Mouse (Mus musculus): ENCODE results near the gene Bri3. TPM values are rescaled to one million over a fixed set of nuclear protein-coding genes. Genes with fewer than 3 reads are reported as not detected.
"Not testable (repeated sequence)": the region's sequence is repeated elsewhere in the genome, so short reads cannot be mapped to it uniquely, and the experiment has no call there.

The Bri3 gene
- polyA plus RNA-seq, 1 experiment from 2014 or later, result 80.7 TPM

DNA sequence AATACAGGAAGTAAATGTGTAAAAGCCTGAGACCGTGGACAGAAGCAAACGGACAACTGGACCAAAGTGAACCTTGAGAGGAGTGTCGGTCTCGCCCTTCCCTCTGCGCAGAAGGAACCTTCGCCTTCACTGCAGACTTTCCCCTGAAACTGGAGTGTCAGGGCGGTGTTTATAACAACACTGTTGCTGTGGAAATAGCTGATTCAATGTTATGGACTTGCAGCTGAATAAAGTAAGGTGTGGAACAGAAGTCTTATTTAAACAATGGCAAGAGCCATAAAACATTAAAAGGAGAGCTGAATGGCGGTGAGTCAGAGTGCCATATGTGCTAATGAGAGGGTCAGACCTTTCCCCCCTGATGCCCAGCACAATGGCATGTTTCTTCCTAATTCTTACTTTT, 73.2 kb downstream of the Bri3 start:
- H3K9ac ChIP-seq (ENCODE audit: low read depth, low read length), result no peak overlapping the region
- ATAC-seq, result no peak
- no peak overlapping the region for H3K4me2 ChIP-seq (ENCODE audit: low read length)
- H3K4me1 ChIP-seq (ENCODE audit: control insufficient read depth, insufficient read depth, low read depth, low read length), result no peaks in the 10 kb centered on the region; the same call in 1 of the 2 replicates
- H3K9me3 ChIP-seq (ENCODE audit: control insufficient read depth, low read length), result no peaks in the 10 kb centered on the region
- no peaks in the 10 kb centered on the region for H3K27me3 ChIP-seq (replicated peaks; ENCODE audit: control insufficient read depth, insufficient read depth, low read length)
- no peak overlapping the region for H3K4me3 ChIP-seq (ENCODE audit: low read length)
- no peak overlapping the region for H3K27ac ChIP-seq (ENCODE audit: low read depth, low read length)
- 89% methylated on average over 8 of the region's 8 CpGs for WGBS
- H3K36me3 ChIP-seq (ENCODE audit: control insufficient read depth, insufficient read depth, low read length), result no peaks in the 10 kb centered on the region

DNA sequence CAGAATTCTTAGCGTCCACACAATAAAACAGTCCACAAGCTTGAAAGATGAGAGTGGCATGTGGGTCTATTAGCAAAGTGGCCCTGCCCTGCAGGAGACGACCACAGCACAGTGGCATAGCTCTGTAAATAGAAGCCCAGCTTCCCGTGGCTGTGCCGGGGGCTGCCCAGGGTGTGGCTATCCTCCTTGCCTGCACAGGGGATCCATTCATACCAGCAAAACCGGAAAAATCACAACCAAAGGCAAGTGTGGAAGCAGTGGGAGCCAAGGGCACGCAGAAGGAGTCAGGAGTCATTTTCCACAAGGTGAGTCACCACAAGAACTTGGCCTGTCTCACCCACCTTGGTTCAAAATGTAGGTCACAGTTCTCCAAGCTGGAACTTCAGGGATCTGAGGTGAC, 74.0 kb downstream of the Bri3 start:
- H3K9ac ChIP-seq (ENCODE audit: low read depth, low read length), result no peak overlapping the region
- no peaks in the 10 kb centered on the region; the same call in 1 of the 2 replicates for H3K4me1 ChIP-seq (ENCODE audit: control insufficient read depth, insufficient read depth, low read depth, low read length)
- H3K4me2 ChIP-seq (ENCODE audit: low read length), result no peak overlapping the region; the same call in 1 of the 2 replicates
- no peaks in the 10 kb centered on the region for H3K27me3 ChIP-seq (replicated peaks; ENCODE audit: control insufficient read depth, insufficient read depth, low read length)
- ATAC-seq, result no peak
- no peaks in the 10 kb centered on the region for H3K36me3 ChIP-seq (ENCODE audit: control insufficient read depth, insufficient read depth, low read length)
- no peak overlapping the region for H3K27ac ChIP-seq (ENCODE audit: low read depth, low read length)
- WGBS, result 40% methylated on average over 6 of the region's 6 CpGs
- no peaks in the 10 kb centered on the region for H3K9me3 ChIP-seq (ENCODE audit: control insufficient read depth, low read length)
- H3K4me3 ChIP-seq (ENCODE audit: low read length), result no peak overlapping the region

DNA sequence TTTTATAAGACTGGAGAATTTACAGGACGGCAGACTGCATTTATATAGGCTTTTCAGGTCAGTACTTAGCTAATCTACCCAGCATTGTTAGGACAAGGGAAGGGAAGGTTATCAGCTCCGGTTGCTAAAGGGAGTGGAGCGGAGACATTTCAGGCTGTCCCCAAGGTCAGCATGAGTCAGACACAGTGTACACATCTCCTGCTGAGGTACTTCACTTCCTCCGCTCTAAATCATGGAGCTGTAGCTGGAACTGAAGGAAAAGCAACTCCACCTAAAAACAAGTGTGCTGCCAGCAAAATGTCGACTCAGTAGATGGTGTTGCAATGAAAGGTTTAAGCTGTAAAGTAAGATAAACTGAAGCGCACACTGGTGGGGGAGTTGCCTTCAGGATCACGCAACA, 77.4 kb downstream of the Bri3 start:
- Histone ChIP-seq H3K9me3 (ENCODE audit: control insufficient read depth, low read length) (no peaks in the 10 kb centered on the region), H3K9ac (ENCODE audit: low read depth, low read length) (no peak overlapping the region), H3K27ac (ENCODE audit: low read depth, low read length) (no peak overlapping the region), H3K36me3 (ENCODE audit: control insufficient read depth, insufficient read depth, low read length) (no peaks in the 10 kb centered on the region), H3K27me3 (replicated peaks; ENCODE audit: control insufficient read depth, insufficient read depth, low read length) (no peaks in the 10 kb centered on the region), H3K4me2 (ENCODE audit: low read length) (no peak overlapping the region), H3K4me1 (ENCODE audit: control insufficient read depth, insufficient read depth, low read depth, low read length) (no peaks in the 10 kb centered on the region; the same call in 1 of the 2 replicates), H3K4me3 (ENCODE audit: low read length) (no peak overlapping the region)
- 77% methylated on average over 7 of the region's 7 CpGs for WGBS
- no peak for ATAC-seq

DNA sequence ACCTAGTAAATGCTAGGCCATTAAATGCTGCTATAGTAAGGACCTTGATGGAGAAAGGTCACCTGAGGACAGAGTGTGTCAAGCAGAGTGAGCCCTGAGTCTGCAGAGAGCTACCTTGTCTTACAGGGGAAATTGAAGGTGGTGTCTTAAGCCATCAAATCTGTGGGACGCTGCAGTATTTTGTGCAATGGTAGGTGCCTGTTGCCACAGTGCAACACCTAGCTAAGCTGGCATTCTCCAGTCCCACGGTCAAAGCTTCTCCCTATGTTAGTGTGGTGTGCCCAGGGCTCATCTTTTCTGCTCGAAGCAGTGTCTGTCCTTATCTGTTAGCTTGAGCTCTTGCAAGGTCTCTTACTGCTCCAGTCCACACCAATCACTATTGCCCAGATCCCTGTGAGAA, 78.5 kb downstream of the Bri3 start:
- Histone ChIP-seq H3K9ac (ENCODE audit: low read depth, low read length) (no peak overlapping the region), H3K4me1 (ENCODE audit: control insufficient read depth, insufficient read depth, low read depth, low read length) (no peaks in the 10 kb centered on the region; the same call in 1 of the 2 replicates), H3K9me3 (ENCODE audit: control insufficient read depth, low read length) (no peaks in the 10 kb centered on the region), H3K27me3 (replicated peaks; ENCODE audit: control insufficient read depth, insufficient read depth, low read length) (no peaks in the 10 kb centered on the region), H3K36me3 (ENCODE audit: control insufficient read depth, insufficient read depth, low read length) (no peaks in the 10 kb centered on the region), H3K27ac (ENCODE audit: low read depth, low read length) (no peak overlapping the region), H3K4me2 (ENCODE audit: low read length) (no peak overlapping the region), H3K4me3 (ENCODE audit: low read length) (no peak overlapping the region)
- no peak for ATAC-seq
- WGBS, result 88% methylated on average over 3 of the region's 3 CpGs

DNA sequence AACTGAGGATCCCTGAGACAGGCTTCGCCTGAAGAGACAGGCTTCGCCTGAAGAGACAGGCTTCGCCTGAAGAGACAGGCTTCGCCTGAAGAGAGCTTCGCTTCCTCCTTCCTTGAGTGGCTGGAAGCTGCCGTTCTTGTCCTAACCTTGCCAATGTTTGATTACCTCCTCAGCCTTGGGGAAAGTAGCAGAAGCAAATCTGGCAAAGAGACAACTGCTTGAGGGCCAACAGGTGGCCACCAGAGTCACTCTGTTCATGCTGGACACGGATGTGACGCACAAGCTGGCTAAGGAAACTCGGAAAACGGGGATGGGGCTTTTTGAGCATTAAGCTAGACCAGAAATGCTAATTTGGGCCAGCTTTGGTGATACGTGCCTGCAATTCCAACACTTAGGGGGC, 89.8 kb downstream of the Bri3 start:
- Histone ChIP-seq H3K9me3 (ENCODE audit: control insufficient read depth, low read length) (no peaks in the 10 kb centered on the region), H3K4me3 (ENCODE audit: low read length) (no peak overlapping the region), H3K4me1 (ENCODE audit: control insufficient read depth, insufficient read depth, low read depth, low read length) (no peaks in the 10 kb centered on the region), H3K27me3 (replicated peaks; ENCODE audit: control insufficient read depth, insufficient read depth, low read length) (no peaks in the 10 kb centered on the region), H3K27ac (ENCODE audit: low read depth, low read length) (no peak overlapping the region), H3K9ac (ENCODE audit: low read depth, low read length) (no peak overlapping the region), H3K36me3 (ENCODE audit: control insufficient read depth, insufficient read depth, low read length) (no peaks in the 10 kb centered on the region), H3K4me2 (ENCODE audit: low read length) (no peak overlapping the region)
- ATAC-seq, result no peak
- WGBS, result 88% methylated on average over 11 of the region's 11 CpGs

DNA sequence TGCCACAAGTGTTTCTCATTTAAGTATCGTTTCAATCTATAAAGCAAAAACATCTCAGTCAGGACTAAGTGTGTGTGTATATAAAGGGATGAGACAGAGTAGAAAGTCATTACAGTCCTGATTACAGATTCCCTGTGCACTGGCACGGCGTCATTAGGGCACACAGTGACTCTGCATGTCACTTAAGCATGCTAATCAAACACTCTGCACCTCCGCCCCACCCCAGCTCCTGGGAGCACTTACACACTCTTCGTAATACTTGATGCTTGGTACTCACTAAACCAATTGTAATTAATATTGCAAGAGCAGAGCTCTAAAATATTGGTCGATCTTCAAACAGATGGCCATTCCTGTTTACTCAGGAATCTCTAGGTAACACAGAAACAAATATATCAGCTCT, 91.1 kb downstream of the Bri3 start:
- not testable (repeated sequence) for H3K9ac ChIP-seq (ENCODE audit: low read depth, low read length)

DNA sequence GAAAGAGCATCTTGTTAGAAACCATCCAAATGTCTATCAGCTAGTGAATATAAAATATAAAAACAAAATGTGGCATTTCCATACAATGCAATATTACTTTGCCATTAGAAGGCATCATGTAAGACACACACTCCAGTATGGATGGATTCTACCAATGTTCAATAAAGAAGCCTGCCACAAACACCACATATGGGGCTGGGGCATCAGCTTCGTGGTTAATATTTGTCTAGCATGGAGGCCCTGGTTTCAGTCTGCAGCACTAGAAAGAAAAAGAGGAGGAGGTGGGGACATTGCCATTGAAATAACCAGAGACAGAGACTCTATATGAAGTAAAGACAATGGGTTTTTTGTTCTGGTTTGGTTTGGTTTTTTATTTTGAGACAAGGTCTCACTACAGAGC, 94.5 kb downstream of the Bri3 start:
- Histone ChIP-seq H3K9me3 (ENCODE audit: control insufficient read depth, low read length) (no peaks in the 10 kb centered on the region), H3K4me1 (ENCODE audit: control insufficient read depth, insufficient read depth, low read depth, low read length) (no peaks in the 10 kb centered on the region), H3K4me3 (ENCODE audit: low read length) (no peak overlapping the region), H3K27ac (ENCODE audit: low read depth, low read length) (no peak overlapping the region), H3K36me3 (ENCODE audit: control insufficient read depth, insufficient read depth, low read length) (no peaks in the 10 kb centered on the region), H3K27me3 (replicated peaks; ENCODE audit: control insufficient read depth, insufficient read depth, low read length) (no peaks in the 10 kb centered on the region), H3K4me2 (ENCODE audit: low read length) (no peak overlapping the region), H3K9ac (ENCODE audit: low read depth, low read length) (no peak overlapping the region)
- no peak for ATAC-seq
- WGBS, result 50% methylated on average over 1 of the region's 1 CpGs

More for the DNA sequence above, 91.1 kb downstream of the Bri3 start:
- H3K36me3 ChIP-seq (ENCODE audit: control insufficient read depth, insufficient read depth, low read length); ATAC-seq; H3K9me3 ChIP-seq (ENCODE audit: control insufficient read depth, low read length); H3K4me3 ChIP-seq (ENCODE audit: low read length); H3K4me1 ChIP-seq (ENCODE audit: control insufficient read depth, insufficient read depth, low read depth, low read length); H3K27ac ChIP-seq (ENCODE audit: low read depth, low read length); H3K27me3 ChIP-seq (replicated peaks; ENCODE audit: control insufficient read depth, insufficient read depth, low read length); H3K4me2 ChIP-seq (ENCODE audit: low read length): not testable (repeated sequence)
- 73% methylated on average over 6 of the region's 6 CpGs for WGBS

DNA sequence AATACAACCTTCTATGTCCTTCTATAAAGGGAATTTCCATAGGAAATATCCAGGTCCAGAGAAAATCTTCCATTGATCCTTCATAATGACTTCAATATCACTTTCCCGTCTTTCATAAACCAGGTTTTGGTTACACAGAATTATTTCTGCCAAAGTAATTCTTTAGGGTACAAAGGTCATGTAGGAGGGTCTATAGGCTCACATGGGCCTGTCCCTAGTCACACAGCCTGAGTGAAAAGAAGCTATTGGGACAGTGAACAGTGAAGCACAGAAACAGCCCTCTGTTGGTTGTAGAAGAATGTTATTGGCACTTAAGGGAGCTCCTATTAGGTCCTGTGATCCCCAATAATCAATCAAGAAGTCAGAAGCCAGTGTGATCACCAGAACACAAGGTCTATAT, 96.8 kb downstream of the Bri3 start:
- 70% methylated on average over 1 of the region's 1 CpGs for WGBS
- Histone ChIP-seq H3K9me3 (ENCODE audit: control insufficient read depth, low read length) (no peaks in the 10 kb centered on the region), H3K4me3 (ENCODE audit: low read length) (no peak overlapping the region), H3K36me3 (ENCODE audit: control insufficient read depth, insufficient read depth, low read length) (no peaks in the 10 kb centered on the region), H3K9ac (ENCODE audit: low read depth, low read length) (no peak overlapping the region), H3K27me3 (replicated peaks; ENCODE audit: control insufficient read depth, insufficient read depth, low read length) (no peaks in the 10 kb centered on the region), H3K27ac (ENCODE audit: low read depth, low read length) (no peak overlapping the region), H3K4me1 (ENCODE audit: control insufficient read depth, insufficient read depth, low read depth, low read length) (no peaks in the 10 kb centered on the region), H3K4me2 (ENCODE audit: low read length) (no peak overlapping the region)
- ATAC-seq, result no peak

DNA sequence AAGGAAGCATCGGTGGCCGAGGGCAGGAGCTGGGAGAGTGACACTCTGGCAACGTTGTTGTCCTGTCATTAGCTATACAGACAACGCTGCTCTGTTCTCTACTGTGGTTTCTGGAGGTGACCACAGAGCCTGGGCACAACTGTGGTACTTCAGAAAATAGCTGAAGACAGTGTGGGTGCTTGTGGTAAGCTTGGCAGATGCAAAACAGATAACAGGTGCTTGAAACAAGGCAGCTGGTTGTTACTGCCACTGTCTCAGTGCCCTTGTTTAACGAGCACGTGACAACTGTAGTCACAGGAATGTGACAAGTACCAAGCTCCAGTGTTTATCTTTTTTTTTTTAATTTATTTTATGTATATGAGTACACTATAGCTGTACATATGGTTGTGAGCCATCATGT, 100.4 kb downstream of the Bri3 start:
- Histone ChIP-seq H3K4me1 (ENCODE audit: control insufficient read depth, insufficient read depth, low read depth, low read length) (no peaks in the 10 kb centered on the region), H3K36me3 (ENCODE audit: control insufficient read depth, insufficient read depth, low read length) (no peaks in the 10 kb centered on the region), H3K27me3 (replicated peaks; ENCODE audit: control insufficient read depth, insufficient read depth, low read length) (no peaks in the 10 kb centered on the region), H3K4me2 (ENCODE audit: low read length) (no peak overlapping the region), H3K27ac (ENCODE audit: low read depth, low read length) (no peak overlapping the region), H3K9ac (ENCODE audit: low read depth, low read length) (no peak overlapping the region), H3K4me3 (ENCODE audit: low read length) (no peak overlapping the region), H3K9me3 (ENCODE audit: control insufficient read depth, low read length) (no peaks in the 10 kb centered on the region)
- WGBS, result 88% methylated on average over 6 of the region's 6 CpGs
- no peak for ATAC-seq

DNA sequence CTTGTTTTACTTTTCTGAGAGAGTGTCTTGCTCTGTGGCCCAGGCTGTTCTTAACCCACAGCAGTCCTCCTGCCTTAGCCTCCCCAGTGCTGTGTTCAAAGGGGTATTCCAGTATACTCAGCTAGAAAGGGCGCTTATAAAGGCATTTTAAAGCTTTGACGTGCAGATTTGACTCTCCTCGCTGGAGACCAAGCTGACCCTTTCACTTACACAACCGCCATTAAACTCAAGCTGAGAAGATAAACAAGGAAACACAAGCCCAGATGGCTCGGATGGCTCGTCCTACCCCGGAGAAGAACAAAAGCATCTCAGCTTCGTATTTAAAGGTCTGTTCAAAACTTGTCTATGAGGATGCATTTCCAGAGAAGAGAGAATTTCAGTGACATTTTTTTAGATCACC, 106.9 kb downstream of the Bri3 start:
- Histone ChIP-seq H3K4me2 (ENCODE audit: low read length) (no peak overlapping the region), H3K4me1 (ENCODE audit: control insufficient read depth, insufficient read depth, low read depth, low read length) (no peaks in the 10 kb centered on the region), H3K36me3 (ENCODE audit: control insufficient read depth, insufficient read depth, low read length) (no peaks in the 10 kb centered on the region), H3K9ac (ENCODE audit: low read depth, low read length) (no peak overlapping the region), H3K9me3 (ENCODE audit: control insufficient read depth, low read length) (no peaks in the 10 kb centered on the region), H3K4me3 (ENCODE audit: low read length) (no peak overlapping the region), H3K27ac (ENCODE audit: low read depth, low read length) (no peak overlapping the region), H3K27me3 (replicated peaks; ENCODE audit: control insufficient read depth, insufficient read depth, low read length) (no peaks in the 10 kb centered on the region; the same call in 1 of the 2 replicates)
- WGBS, result 12% methylated on average over 8 of the region's 8 CpGs
- ATAC-seq, result no peak
